Mouse (Mus musculus): ENCODE measurements around the gene Tnc.

DNA sequence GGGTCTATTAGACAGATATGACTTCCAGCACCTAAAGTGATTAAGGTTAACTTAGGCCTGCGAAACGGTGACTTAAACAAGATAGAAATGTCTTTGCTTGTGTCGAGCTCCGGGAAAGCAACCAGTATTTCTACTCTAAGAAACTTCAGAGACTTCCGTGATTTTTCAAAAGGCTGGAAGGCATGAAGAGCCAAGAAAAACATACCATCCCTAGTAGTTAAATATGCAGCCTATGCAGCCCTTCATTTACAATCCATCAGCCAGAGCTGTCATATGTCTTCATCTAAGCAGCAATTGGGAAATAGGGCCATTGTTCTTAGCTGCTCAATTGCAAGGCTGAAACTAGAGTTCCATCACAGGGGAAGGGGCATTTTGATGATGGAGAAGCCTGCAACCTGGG, 129.6 kb downstream of the Tnc start:
- TF ChIP-seq CTCF (conservative IDR thresholded peaks at IDR 0.05; ENCODE audit: low read length) (no peak), NANOG (IDR thresholded peaks at IDR 0.05; ENCODE audit: borderline replicate concordance, low read length) (no peak)

All from E14TG2a.4 (cell line).